Mouse (Mus musculus) embryonic facial prominence, embryonic 14.5 days (tissue): ENCODE results near the gene Tmem25. TPM values are rescaled to one million over a fixed set of nuclear protein-coding genes. Genes with fewer than 3 reads are reported as not detected.

Experiments used
- ATAC-seq: fragments of 200-750 bp; cut with Nextera tagmentation; 2 replicates; pipeline ENCODE4 v1.8.0; 2017; ENCODE audit warnings: low read depth, moderate number of reproducible peaks, moderate TSS enrichment
- DNase-seq: peaks from one replicate; pipeline ENCODE4 v3.0.0-alpha.2; 2015; ENCODE audit warnings: low spot score
- H3K27ac ChIP-seq: fragments of 300-500 bp; sonication (generic); replicated peaks from 2 replicates; pipeline ENCODE4 v1.5.1; 2014; ENCODE audit warnings: low read depth, mild to moderate bottlenecking, low read length, moderate library complexity
- H3K27me3 ChIP-seq: fragments of 300-500 bp; sonication (generic); replicated peaks from 2 replicates; pipeline ENCODE4 v1.6.1; 2014; ENCODE audit warnings: low read length; ENCODE audit not compliant: control insufficient read depth, insufficient read depth
- H3K36me3 ChIP-seq: fragments of 300-500 bp; sonication (generic); 2 replicates; pipeline ENCODE4 v1.6.1; 2014; ENCODE audit warnings: low read length, mixed read lengths; ENCODE audit not compliant: control insufficient read depth, insufficient read depth
- H3K4me1 ChIP-seq: fragments of 300-500 bp; sonication (generic); 2 replicates; pipeline ENCODE4 v1.6.1; 2014; ENCODE audit warnings: antibody characterized with exemption, low read length; ENCODE audit not compliant: control insufficient read depth, insufficient read depth
- H3K4me2 ChIP-seq: fragments of 300-500 bp; sonication (generic); 2 replicates; pipeline ENCODE4 v1.6.1; 2014; ENCODE audit warnings: low read depth, mild to moderate bottlenecking, low read length, moderate library complexity, mixed read lengths
- H3K4me3 ChIP-seq: fragments of 300-500 bp; sonication (generic); 2 replicates; pipeline ENCODE4 v1.5.1; 2014; ENCODE audit warnings: low read depth, mild to moderate bottlenecking, low read length
- H3K9ac ChIP-seq: fragments of 300-500 bp; sonication (generic); 2 replicates; pipeline ENCODE4 v1.6.1; 2014; ENCODE audit warnings: low read depth, mild to moderate bottlenecking, low read length, moderate library complexity, mixed read lengths
- H3K9me3 ChIP-seq: fragments of 300-500 bp; sonication (generic); 2 replicates; pipeline ENCODE4 v1.6.1; 2016; ENCODE audit warnings: low read length; ENCODE audit not compliant: control insufficient read depth
- WGBS: fragments of 180-500 bp; shearing (Covaris S2); extraction: QIAGEN DNeasy Blood & Tissue Kit; methylation state at CpG from one replicate; pipeline ENCODE4 v1.1.7; 2014; 5-methylcytosine and 5-hydroxymethylcytosine counted together
- polyA plus RNA-seq: library from polyadenylated mRNA; unstranded; fragments of >200 nt; fragmentation: Nextera tagmentation; extraction: Ambion mirVana; gene quantifications from 2 replicates; pipeline ENCODE4 v1.2.1, GENCODE M21; 2014

Gene Tmem25
- polyA plus RNA-seq, 1 experiment from 2014 or later = 2.0 TPM

DNA sequence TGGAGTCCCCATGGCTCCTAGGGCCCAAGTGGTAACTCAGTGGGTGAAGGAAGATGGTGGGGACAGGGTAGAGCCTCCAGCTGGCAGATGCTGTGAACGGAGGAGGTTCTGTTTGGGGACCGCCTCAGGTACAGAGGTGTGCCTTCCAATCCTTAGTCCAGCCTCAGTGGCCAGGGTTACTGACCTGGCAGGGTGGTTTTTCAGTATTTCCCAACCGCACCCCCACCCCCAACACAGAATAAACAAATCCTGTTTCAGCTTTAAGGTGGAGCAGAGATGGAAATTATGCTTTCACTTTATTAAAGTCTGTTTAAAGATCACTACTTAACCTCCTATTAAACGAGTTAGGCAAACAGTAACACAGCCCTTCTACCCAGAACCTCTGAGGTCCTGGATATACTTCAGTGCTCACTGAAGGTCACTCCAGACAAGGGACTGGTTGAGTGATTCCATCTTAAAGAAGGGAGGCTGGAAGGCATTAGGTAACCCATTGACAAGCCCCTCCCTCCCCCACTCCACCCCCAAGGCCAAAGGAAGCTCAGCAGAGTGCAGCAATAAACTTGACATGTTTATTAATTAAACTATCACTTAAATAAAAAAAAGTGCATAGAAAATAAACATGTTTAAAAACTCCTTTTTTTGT lies 3.8 kb upstream of the Tmem25 start, which contains the start of gene Ttc36:
TSS of gene Ttc36 (minus strand) at position 265 of the 643 bp plus-strand sequence.
- Histone ChIP-seq H3K36me3 (peaks cover 33% of the 10 kb centered on the region), H3K9ac (no peak within 1 kb of the TSS), H3K4me3 (no peak within 1 kb of the TSS), H3K27ac (no peak within 1 kb of the TSS), H3K4me2 (no peak within 1 kb of the TSS), H3K4me1 (peaks cover 10% of the 10 kb centered on the region; the same call in 1 of the 2 replicates), H3K27me3 (peaks cover 7% of the 10 kb centered on the region; the same call in 1 of the 2 replicates), H3K9me3 (no peaks in the 10 kb centered on the region)
- WGBS = 71% methylated on average over 4 of the region's 4 CpGs
- ATAC-seq = no peak
- DNase-seq = no peak

GRCm38 (mm10) chr9:44801669-44802068 lies 2.6 kb upstream of the Tmem25 start:
- DNase-seq (no peak), ATAC-seq (no peak)
- peaks cover 20% of the 10 kb centered on the region for H3K36me3 ChIP-seq
- no peak overlapping the region for H3K4me3 ChIP-seq
- peaks cover 10% of the 10 kb centered on the region; the same call in 1 of the 2 replicates for H3K27me3 ChIP-seq
- H3K9ac ChIP-seq = no peak overlapping the region
- H3K4me1 ChIP-seq = peaks cover 10% of the 10 kb centered on the region; the same call in 1 of the 2 replicates
- H3K27ac ChIP-seq = no peak overlapping the region
- 86% methylated on average over 6 of the region's 6 CpGs for WGBS
- H3K9me3 ChIP-seq = no peaks in the 10 kb centered on the region
- H3K4me2 ChIP-seq = no peak overlapping the region

DNA sequence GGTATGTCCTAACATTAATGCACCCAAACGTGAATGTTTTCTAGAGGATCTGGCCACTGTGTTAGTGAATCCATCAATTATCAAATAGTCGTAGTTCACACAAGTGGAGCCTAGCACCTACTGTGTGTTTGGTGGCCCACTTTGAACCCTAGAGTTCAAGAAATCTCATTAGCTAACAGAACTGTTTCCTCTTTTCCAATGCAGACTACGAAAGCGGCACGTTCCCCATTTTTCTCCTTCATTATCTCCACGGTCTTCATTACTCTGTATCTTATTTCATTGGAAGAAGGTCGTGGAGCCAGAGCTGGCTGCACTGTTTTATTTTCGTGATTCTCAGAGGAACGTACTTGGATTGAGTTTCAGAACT lies 834 bp upstream of the Tmem25 start:
- H3K27ac ChIP-seq = no peak overlapping the region
- no peaks in the 10 kb centered on the region for H3K9me3 ChIP-seq
- peak overlapping the region; percentile 94 for H3K4me2 ChIP-seq
- peaks cover 10% of the 10 kb centered on the region; the same call in 1 of the 2 replicates for H3K27me3 ChIP-seq
- H3K36me3 ChIP-seq = peaks cover 4% of the 10 kb centered on the region
- H3K9ac ChIP-seq = peak overlapping the region; percentile 66; the same call in 1 of the 2 replicates
- peaks cover 10% of the 10 kb centered on the region; the same call in 1 of the 2 replicates for H3K4me1 ChIP-seq
- 28% methylated on average over 9 of the region's 9 CpGs for WGBS
- ATAC-seq (no peak), DNase-seq (no peak)
- H3K4me3 ChIP-seq = peak overlapping the region; percentile 66

DNA sequence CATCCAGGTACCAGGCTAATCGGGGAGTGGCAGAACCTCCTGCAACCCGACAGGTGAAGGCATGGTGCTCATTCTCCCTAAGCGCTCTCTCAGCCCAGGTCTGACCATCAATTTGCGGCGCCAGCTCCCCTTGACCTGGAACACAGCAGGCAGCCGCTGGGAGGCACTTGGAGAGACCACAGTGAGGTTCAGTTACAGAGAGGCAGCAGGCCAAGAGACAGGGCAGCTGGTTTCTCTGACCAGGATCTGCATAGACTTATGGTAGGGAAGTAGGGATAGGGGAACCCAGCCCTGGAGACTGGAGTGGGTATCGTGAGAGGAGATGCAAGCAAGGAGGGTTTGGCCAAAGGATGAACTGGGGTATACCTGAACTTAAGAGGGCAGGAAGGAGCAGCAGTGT lies 809 bp downstream of the Tmem25 start:
- Histone ChIP-seq H3K4me1 (peaks cover 10% of the 10 kb centered on the region; the same call in 1 of the 2 replicates), H3K27ac (no peak overlapping the region), H3K4me3 (no peak overlapping the region), H3K4me2 (peak overlapping the region; percentile 94; the same call in 1 of the 2 replicates), H3K27me3 (peaks cover 10% of the 10 kb centered on the region; the same call in 1 of the 2 replicates), H3K36me3 (no peaks in the 10 kb centered on the region), H3K9ac (no peak overlapping the region), H3K9me3 (no peaks in the 10 kb centered on the region)
- no peak for DNase-seq
- no peak for ATAC-seq
- 35% methylated on average over 7 of the region's 7 CpGs for WGBS

- no peak overlapping the region for H3K9ac ChIP-seq
- no peak overlapping the region for H3K4me2 ChIP-seq
- DNase-seq = peak; percentile 36
- H3K27ac ChIP-seq = peak overlapping the region; percentile 10; the same call in 1 of the 2 replicates
- no peak overlapping the region for H3K4me3 ChIP-seq
- H3K4me1 ChIP-seq = no peaks in the 10 kb centered on the region
- peak; percentile 50; the same call in 1 of the 2 replicates for ATAC-seq
- H3K9me3 ChIP-seq = no peaks in the 10 kb centered on the region
- H3K36me3 ChIP-seq = peaks cover 47% of the 10 kb centered on the region
- WGBS = 56% methylated on average over 9 of the region's 9 CpGs
- peaks cover 2% of the 10 kb centered on the region; the same call in 1 of the 2 replicates for H3K27me3 ChIP-seq
Observed at GRCm38 (mm10) chr9:44792842-44793241, 6.3 kb downstream of the Tmem25 start.

DNA sequence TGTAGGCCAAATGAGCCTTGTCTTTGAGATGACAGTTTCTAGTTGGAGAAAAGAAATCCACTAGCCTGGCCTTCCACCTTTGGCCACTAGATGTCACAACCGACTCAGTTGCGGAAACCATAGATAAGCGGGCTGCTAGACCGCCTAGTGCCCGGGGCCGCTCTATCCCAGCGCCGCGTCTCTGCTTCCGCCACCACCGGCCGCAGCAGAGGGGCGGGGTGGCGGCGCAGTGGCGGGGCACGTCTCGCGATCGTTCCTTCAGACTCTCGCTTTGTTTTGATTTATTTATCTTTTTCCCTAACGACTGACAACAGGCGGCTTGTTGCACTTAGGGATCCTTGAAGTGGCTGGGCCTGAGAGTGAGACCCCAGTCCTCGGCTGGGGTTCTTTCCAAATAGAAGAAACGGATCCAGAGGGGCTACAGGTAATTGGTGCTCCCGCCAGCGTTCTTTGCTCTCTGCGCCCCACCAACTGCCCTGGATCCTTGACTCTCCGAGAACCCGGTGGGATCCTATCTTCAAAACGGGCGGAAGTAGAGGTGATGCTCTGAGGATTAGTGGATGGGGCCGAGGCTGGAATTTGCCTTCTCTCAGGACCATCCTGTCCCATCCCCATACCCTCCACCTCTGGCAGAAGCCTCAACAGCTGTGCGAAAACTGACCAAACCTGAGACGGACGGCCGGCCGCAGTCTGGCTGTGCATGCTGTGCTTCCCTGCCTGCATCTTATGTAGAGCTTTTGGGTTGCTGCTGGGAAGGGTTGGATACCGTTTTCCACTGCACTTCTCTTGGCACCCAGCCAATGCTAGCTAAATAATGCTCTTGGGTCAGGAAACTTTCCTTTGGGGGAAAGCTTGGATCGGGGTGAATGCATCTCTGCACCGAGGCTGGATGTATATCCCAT lies 26.1 kb downstream of the Tmem25 start:
- no peaks in the 10 kb centered on the region for H3K9me3 ChIP-seq
- ATAC-seq = peak; percentile 100
- WGBS = under 1% methylated on average over 41 of the region's 41 CpGs

DNA sequence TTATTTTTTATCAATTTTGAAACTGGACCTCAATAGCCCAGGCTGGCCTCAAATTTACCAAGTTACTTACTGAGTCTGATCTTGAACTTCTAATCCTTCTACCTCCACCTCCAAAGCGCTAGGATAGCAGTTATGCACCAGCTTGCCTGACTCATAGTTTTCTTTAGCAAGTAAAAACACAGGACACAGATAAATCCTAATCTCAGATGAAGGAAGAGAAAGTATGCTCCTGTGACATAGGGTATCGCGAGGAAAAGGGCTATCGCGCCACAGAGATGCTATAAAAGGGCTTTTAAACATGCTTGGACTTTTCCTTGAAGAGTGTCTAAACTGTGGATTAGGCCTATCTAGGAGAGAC lies 26.7 kb downstream of the Tmem25 start:
- Histone ChIP-seq H3K4me1 (peaks cover 3% of the 10 kb centered on the region; the same call in 1 of the 2 replicates), H3K4me3 (peak overlapping the region; percentile 79), H3K36me3 (peaks cover 16% of the 10 kb centered on the region), H3K27me3 (no peaks in the 10 kb centered on the region), H3K27ac (0 out of 2 replicates have a peak overlapping the region, but pooled peaks have one; percentile 33), H3K4me2 (no peak overlapping the region), H3K9ac (no peak overlapping the region), H3K9me3 (no peaks in the 10 kb centered on the region)
- 27% methylated on average over 5 of the region's 5 CpGs for WGBS
- ATAC-seq (no peak), DNase-seq (no peak)

More for the DNA sequence above, 26.1 kb downstream of the Tmem25 start:
- H3K9ac ChIP-seq = peak overlapping the region; percentile 88
- H3K36me3 ChIP-seq = peaks cover 17% of the 10 kb centered on the region
- H3K4me1 ChIP-seq = peaks cover 3% of the 10 kb centered on the region; the same call in 1 of the 2 replicates
- peak; percentile 98 for DNase-seq
- H3K4me3 ChIP-seq = peak overlapping the region; percentile 79
- peak overlapping the region; percentile 86 for H3K4me2 ChIP-seq
- no peaks in the 10 kb centered on the region for H3K27me3 ChIP-seq
- peak overlapping the region; percentile 91 for H3K27ac ChIP-seq

GRCm38 (mm10) chr9:44771376-44771775 lies 27.7 kb downstream of the Tmem25 start:
- Histone ChIP-seq H3K27me3 (no peaks in the 10 kb centered on the region), H3K9me3 (no peaks in the 10 kb centered on the region), H3K4me2 (no peak overlapping the region), H3K9ac (no peak overlapping the region), H3K36me3 (peaks cover 11% of the 10 kb centered on the region), H3K4me3 (no peak overlapping the region), H3K4me1 (peaks cover 4% of the 10 kb centered on the region), H3K27ac (no peak overlapping the region)
- ATAC-seq (no peak), DNase-seq (no peak)
- WGBS = 89% methylated on average over 5 of the region's 5 CpGs
